Mouse (Mus musculus): ENCODE results near the gene Ypel5. TPM values are rescaled to one million over a fixed set of nuclear protein-coding genes. Genes with fewer than 3 reads are reported as not detected.

Gene Ypel5
- total RNA-seq, 1 experiment: 20.7 TPM

GRCm38 (mm10) chr17:72863226-72863625 is 27.0 kb downstream of the Ypel5 start:
- in situ Hi-C loops (cut with MboI; ENCODE audit: low sequenced_read_pairs in 2 of 2, unreplicated experiment in 2 of 2): loop anchor here in 1 of 2 experiments (25.0 kb wide), 1 partner anchor 324 kb away; no protein-coding TSS in a partner anchor

GRCm38 (mm10) chr17:72866624-72867245 is 30.5 kb downstream of the Ypel5 start:
- no peak overlapping the region for H3K4me3 ChIP-seq (ENCODE audit: insufficient read depth in 1 of 2, low read depth in 1 of 2, low read length in 2 of 2, poor library complexity in 1 of 2, severe bottlenecking in 1 of 2)
- in situ Hi-C loops (cut with MboI; ENCODE audit: low sequenced_read_pairs in 2 of 2, unreplicated experiment in 2 of 2): loop anchor here in 1 of 2 experiments (25.0 kb wide), 1 partner anchor 321 kb away; no protein-coding TSS in a partner anchor
- H3K9ac ChIP-seq (ENCODE audit: insufficient read depth, low read depth, low read length, poor library complexity, severe bottlenecking): no peak overlapping the region
- no peak overlapping the region for H3K27ac ChIP-seq (ENCODE audit: insufficient read depth, low read depth, low read length, poor library complexity, severe bottlenecking)
- TF ChIP-seq CHD2 (IDR thresholded peaks at IDR 0.05; ENCODE audit: low read depth, low read length) (no peak), ZNF384 (IDR thresholded peaks at IDR 0.05; ENCODE audit: low read depth, low read length) (no peak), HCFC1 (IDR thresholded peaks at IDR 0.05; ENCODE audit: borderline replicate concordance, insufficient read depth, low read length) (no peak), MAFK (IDR thresholded peaks at IDR 0.05; ENCODE audit: insufficient read depth, low read depth, low read length) (no peak), ZC3H11A (IDR thresholded peaks at IDR 0.05; ENCODE audit: borderline replicate concordance, low read depth, low read length) (no peak)
- H3K36me3 ChIP-seq (ENCODE audit: control insufficient read depth, insufficient read depth, low read length, poor library complexity, severe bottlenecking): no peaks in the 10 kb centered on the region
- H3K4me1 ChIP-seq (ENCODE audit: control insufficient read depth in 2 of 2, insufficient read depth in 2 of 2, low read length in 2 of 2, poor library complexity in 1 of 2): no peaks in the 10 kb centered on the region
- no peak for DNase-seq (ENCODE audit: low read depth, low spot score)
- no peaks in the 10 kb centered on the region for H3K9me3 ChIP-seq (ENCODE audit: control insufficient read depth, insufficient read depth, low read depth, low read length)

More at GRCm38 (mm10) chr17:72863226-72863625, 27.0 kb downstream of the Ypel5 start:
- no peak overlapping the region for H3K27ac ChIP-seq (ENCODE audit: insufficient read depth, low read depth, low read length, poor library complexity, severe bottlenecking)
- no peak for DNase-seq (ENCODE audit: low read depth, low spot score)
- no peak for TF ChIP-seq ZC3H11A (IDR thresholded peaks at IDR 0.05; ENCODE audit: borderline replicate concordance, low read depth, low read length)
- TF ChIP-seq CHD2 (IDR thresholded peaks at IDR 0.05; ENCODE audit: low read depth, low read length): no peak
- TF ChIP-seq HCFC1 (IDR thresholded peaks at IDR 0.05; ENCODE audit: borderline replicate concordance, insufficient read depth, low read length): no peak
- TF ChIP-seq MAFK (IDR thresholded peaks at IDR 0.05; ENCODE audit: insufficient read depth, low read depth, low read length): no peak
- no peak for TF ChIP-seq ZNF384 (IDR thresholded peaks at IDR 0.05; ENCODE audit: low read depth, low read length)
- H3K4me1 ChIP-seq (ENCODE audit: control insufficient read depth in 2 of 2, insufficient read depth in 2 of 2, low read length in 2 of 2, poor library complexity in 1 of 2): no peaks in the 10 kb centered on the region
- no peaks in the 10 kb centered on the region for H3K36me3 ChIP-seq (ENCODE audit: control insufficient read depth, insufficient read depth, low read length, poor library complexity, severe bottlenecking)
- no peak overlapping the region for H3K4me3 ChIP-seq (ENCODE audit: insufficient read depth in 1 of 2, low read depth in 1 of 2, low read length in 2 of 2, poor library complexity in 1 of 2, severe bottlenecking in 1 of 2)
- H3K9me3 ChIP-seq (ENCODE audit: control insufficient read depth, insufficient read depth, low read depth, low read length): no peaks in the 10 kb centered on the region
- H3K9ac ChIP-seq (ENCODE audit: insufficient read depth, low read depth, low read length, poor library complexity, severe bottlenecking): no peak overlapping the region

GRCm38 (mm10) chr17:72868181-72868580 is 31.9 kb downstream of the Ypel5 start:
- no peak overlapping the region for H3K4me3 ChIP-seq (ENCODE audit: insufficient read depth in 1 of 2, low read depth in 1 of 2, low read length in 2 of 2, poor library complexity in 1 of 2, severe bottlenecking in 1 of 2)
- H3K27ac ChIP-seq (ENCODE audit: insufficient read depth, low read depth, low read length, poor library complexity, severe bottlenecking): no peak overlapping the region
- no peaks in the 10 kb centered on the region for H3K36me3 ChIP-seq (ENCODE audit: control insufficient read depth, insufficient read depth, low read length, poor library complexity, severe bottlenecking)
- in situ Hi-C loops (cut with MboI; ENCODE audit: low sequenced_read_pairs in 2 of 2, unreplicated experiment in 2 of 2): loop anchor here in 1 of 2 experiments (25.0 kb wide), 1 partner anchor 319 kb away; no protein-coding TSS in a partner anchor
- H3K9ac ChIP-seq (ENCODE audit: insufficient read depth, low read depth, low read length, poor library complexity, severe bottlenecking): no peak overlapping the region
- no peak for DNase-seq (ENCODE audit: low read depth, low spot score)
- no peaks in the 10 kb centered on the region for H3K9me3 ChIP-seq (ENCODE audit: control insufficient read depth, insufficient read depth, low read depth, low read length)
- TF ChIP-seq CHD2 (IDR thresholded peaks at IDR 0.05; ENCODE audit: low read depth, low read length) (no peak), MAFK (IDR thresholded peaks at IDR 0.05; ENCODE audit: insufficient read depth, low read depth, low read length) (no peak), ZNF384 (IDR thresholded peaks at IDR 0.05; ENCODE audit: low read depth, low read length) (no peak), ZC3H11A (IDR thresholded peaks at IDR 0.05; ENCODE audit: borderline replicate concordance, low read depth, low read length) (no peak), HCFC1 (IDR thresholded peaks at IDR 0.05; ENCODE audit: borderline replicate concordance, insufficient read depth, low read length) (no peak)
- no peaks in the 10 kb centered on the region for H3K4me1 ChIP-seq (ENCODE audit: control insufficient read depth in 2 of 2, insufficient read depth in 2 of 2, low read length in 2 of 2, poor library complexity in 1 of 2)

- Histone ChIP-seq H3K9ac (ENCODE audit: insufficient read depth, low read depth, low read length, poor library complexity, severe bottlenecking) (no peak overlapping the region), H3K4me3 (ENCODE audit: insufficient read depth in 1 of 2, low read depth in 1 of 2, low read length in 2 of 2, poor library complexity in 1 of 2, severe bottlenecking in 1 of 2) (no peak overlapping the region), H3K9me3 (ENCODE audit: control insufficient read depth, insufficient read depth, low read depth, low read length) (no peaks in the 10 kb centered on the region), H3K27ac (ENCODE audit: insufficient read depth, low read depth, low read length, poor library complexity, severe bottlenecking) (no peak overlapping the region), H3K4me1 (ENCODE audit: control insufficient read depth in 2 of 2, insufficient read depth in 2 of 2, low read length in 2 of 2, poor library complexity in 1 of 2) (peaks cover 0 to 4% of the 10 kb centered on the region in 2 experiments; a peak in 2 of 4 replicates), H3K36me3 (ENCODE audit: control insufficient read depth, insufficient read depth, low read length, poor library complexity, severe bottlenecking) (no peaks in the 10 kb centered on the region)
- no peak for TF ChIP-seq CHD2 (IDR thresholded peaks at IDR 0.05; ENCODE audit: low read depth, low read length)
- no peak for TF ChIP-seq ZNF384 (IDR thresholded peaks at IDR 0.05; ENCODE audit: low read depth, low read length)
- no peak for TF ChIP-seq HCFC1 (IDR thresholded peaks at IDR 0.05; ENCODE audit: borderline replicate concordance, insufficient read depth, low read length)
- no peak for TF ChIP-seq ZC3H11A (IDR thresholded peaks at IDR 0.05; ENCODE audit: borderline replicate concordance, low read depth, low read length)
- TF ChIP-seq MAFK (IDR thresholded peaks at IDR 0.05; ENCODE audit: insufficient read depth, low read depth, low read length): no peak
- in situ Hi-C loops (cut with MboI; ENCODE audit: low sequenced_read_pairs in 2 of 2, unreplicated experiment in 2 of 2): no loop called here
- no peak for DNase-seq (ENCODE audit: low read depth, low spot score)
Observed at GRCm38 (mm10) chr17:72878979-72879378, 42.7 kb downstream of the Ypel5 start.

All from ES-E14 (cell line).